Mouse (Mus musculus) cerebellum, adult 2 months (tissue): ENCODE measurements around the gene Hspb2. TPM values are rescaled to one million over a fixed set of nuclear protein-coding genes. Genes with fewer than 3 reads are reported as not detected.

Source experiments
- DNase-seq, 2 experiments: peaks; one replicate each; pipeline ENCODE4 v3.0.0; 2021
- H3K27ac ChIP-seq: fragments of 200-500 bp; 2 replicates; pipeline ENCODE4 v1.5.1; 2012; ENCODE audit warnings: low read length, control low read depth, inconsistent platforms; ENCODE audit not compliant: insufficient read depth
- H3K27me3 ChIP-seq: fragments of 200-500 bp; 2 replicates; pipeline ENCODE4 v1.6.1; 2012; ENCODE audit warnings: inconsistent platforms, mild to moderate bottlenecking, low read length, moderate library complexity; ENCODE audit not compliant: control insufficient read depth, insufficient read depth
- H3K4me1 ChIP-seq: fragments of 200-500 bp; 2 replicates; pipeline ENCODE4 v1.6.1; 2011; ENCODE audit warnings: low read length; ENCODE audit not compliant: control insufficient read depth, insufficient read depth
- H3K4me3 ChIP-seq: fragments of 200-500 bp; replicated peaks from 2 replicates; pipeline ENCODE3; 2011; ENCODE audit warnings: mild to moderate bottlenecking, low read depth, low read length, control low read depth; ENCODE audit not compliant: insufficient read depth
- CTCF ChIP-seq: fragments of 200-500 bp; IDR thresholded peaks from 2 replicates; pipeline ENCODE4 v1.5.1; 2011; ENCODE audit warnings: low read depth, mild to moderate bottlenecking, control low read depth, low read length, moderate library complexity, borderline replicate concordance; ENCODE audit not compliant: insufficient read depth
- POLR2A ChIP-seq: fragments of 200-500 bp; IDR thresholded peaks from 2 replicates; pipeline ENCODE4 v1.6.1; 2011; ENCODE audit warnings: low read length, control low read depth, borderline replicate concordance; ENCODE audit not compliant: insufficient read depth
- WGBS: fragments of 180-500 bp; shearing (Covaris S2); methylation state at CpG from one replicate; pipeline ENCODE4 v1.1.7; 2018; 5-methylcytosine and 5-hydroxymethylcytosine counted together
- polyA plus RNA-seq: library from polyadenylated mRNA; depleted of rRNA; stranded (reverse); fragments of >200 nt; gene quantifications from 2 replicates; pipeline ENCODE4 v1.2.3, GENCODE M21; 2012; rRNA removed

The Hspb2 gene
- polyA plus RNA-seq, result 3.2 and 3.4 TPM in 2 replicates

DNA sequence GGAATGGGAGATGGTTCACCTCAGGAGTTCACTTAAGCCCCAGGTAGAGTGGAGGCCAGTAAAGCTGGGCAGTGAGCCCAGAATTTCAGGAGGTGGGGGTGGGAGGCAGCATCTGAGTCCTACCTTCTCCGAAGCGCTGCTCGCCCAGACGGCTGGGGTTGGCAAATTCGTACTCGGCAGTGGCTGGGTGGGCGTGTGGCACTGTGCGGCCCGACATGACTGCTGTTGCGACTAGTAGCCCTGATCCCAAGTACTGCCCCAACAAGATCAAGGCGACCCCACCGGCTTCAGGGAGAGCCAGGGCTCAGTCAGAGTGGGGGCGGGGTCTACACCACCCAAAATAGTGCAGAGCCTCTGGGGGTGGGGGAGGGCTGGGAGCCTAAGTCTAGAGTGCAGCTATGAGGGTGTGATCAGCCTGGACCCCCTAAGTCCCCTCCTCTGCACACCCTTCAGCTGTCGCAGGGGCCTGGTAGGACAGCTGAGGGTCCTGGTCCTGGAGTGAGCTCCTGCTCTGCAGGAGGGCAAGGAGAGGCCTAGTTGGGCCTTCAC lies at the start of gene Hspb2:
TSS of gene Hspb2 (minus strand) at position 301 of the 549 bp plus-strand sequence.
- TF ChIP-seq POLR2A (no peak), CTCF (no peak)
- Histone ChIP-seq H3K4me1 (peaks cover 16% of the 10 kb centered on the region), H3K27me3 (no peaks in the 10 kb centered on the region), H3K27ac (peak within 1 kb of the TSS; percentile 67; the same call in 1 of the 2 replicates), H3K4me3 (peak within 1 kb of the TSS; percentile 56)
- 18% methylated on average over 14 of the region's 14 CpGs for WGBS
- no peak for DNase-seq

GRCm38 (mm10) chr9:50800985-50801384 lies 48.8 kb upstream of the Hspb2 start:
- peak; percentile 25 to 28 for DNase-seq
- TF ChIP-seq POLR2A (no peak), CTCF (peak; percentile 77)
- WGBS, result 67% methylated on average over 2 of the region's 2 CpGs
- Histone ChIP-seq H3K27me3 (no peaks in the 10 kb centered on the region), H3K4me3 (no peak overlapping the region), H3K27ac (no peak overlapping the region), H3K4me1 (no peaks in the 10 kb centered on the region)

DNA sequence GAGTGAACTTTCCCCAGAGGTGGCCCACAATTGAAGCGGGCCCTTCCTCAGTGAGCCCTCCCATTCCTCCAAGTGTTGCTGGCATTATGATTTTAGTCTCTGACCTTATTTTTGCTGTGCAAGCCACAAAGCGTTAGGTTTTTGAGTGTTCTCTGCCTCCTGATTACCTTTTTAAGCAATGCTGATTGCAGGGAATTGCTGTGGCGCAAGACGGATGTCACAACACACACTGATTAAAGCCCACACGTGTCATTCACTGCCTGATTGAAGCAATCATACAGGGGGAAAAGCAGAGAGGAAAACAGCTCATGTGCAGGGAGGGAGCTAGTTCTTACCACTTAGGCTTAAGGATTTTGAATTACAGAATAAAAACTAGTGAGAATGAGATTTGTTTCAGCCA lies 46.2 kb upstream of the Hspb2 start:
- 92% methylated on average over 5 of the region's 5 CpGs for WGBS
- Histone ChIP-seq H3K27me3 (no peaks in the 10 kb centered on the region), H3K27ac (no peak overlapping the region), H3K4me3 (no peak overlapping the region), H3K4me1 (no peaks in the 10 kb centered on the region)
- no peak for DNase-seq
- TF ChIP-seq CTCF (no peak), POLR2A (no peak)

GRCm38 (mm10) chr9:50797641-50798040 lies 45.5 kb upstream of the Hspb2 start:
- H3K4me3 ChIP-seq, result no peak overlapping the region
- WGBS, result 89% methylated on average over 7 of the region's 7 CpGs
- TF ChIP-seq CTCF (no peak), POLR2A (no peak)
- DNase-seq, result no peak
- no peaks in the 10 kb centered on the region for H3K4me1 ChIP-seq
- H3K27me3 ChIP-seq, result no peaks in the 10 kb centered on the region
- H3K27ac ChIP-seq, result no peak overlapping the region

DNA sequence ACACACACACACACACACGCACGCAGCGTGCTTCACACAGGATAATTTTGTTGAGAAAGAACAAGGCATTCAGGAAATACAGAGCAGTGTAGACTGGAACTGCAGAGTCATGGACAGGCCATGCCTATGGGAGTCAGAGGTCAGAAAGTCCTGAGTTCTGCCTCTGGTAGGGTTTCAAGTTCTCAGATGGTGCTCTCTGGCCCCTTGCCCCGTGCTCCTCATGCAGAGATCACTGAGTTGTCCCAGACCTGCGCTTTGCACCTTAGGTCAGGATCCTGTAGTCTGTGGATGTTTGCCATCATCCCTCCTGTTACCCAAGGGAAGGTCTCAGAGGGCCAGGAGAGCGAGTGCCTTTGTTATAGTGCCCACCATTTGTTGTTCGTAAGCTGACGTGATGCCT lies 44.6 kb upstream of the Hspb2 start:
- Histone ChIP-seq H3K4me1 (no peaks in the 10 kb centered on the region), H3K4me3 (no peak overlapping the region), H3K27me3 (no peaks in the 10 kb centered on the region), H3K27ac (no peak overlapping the region)
- TF ChIP-seq CTCF (no peak), POLR2A (no peak)
- DNase-seq, result no peak
- 78% methylated on average over 8 of the region's 8 CpGs for WGBS

GRCm38 (mm10) chr9:50795266-50795665 lies 43.1 kb upstream of the Hspb2 start:
- WGBS, result 55% methylated on average over 3 of the region's 3 CpGs
- Histone ChIP-seq H3K4me1 (no peaks in the 10 kb centered on the region), H3K27ac (no peak overlapping the region), H3K4me3 (no peak overlapping the region), H3K27me3 (no peaks in the 10 kb centered on the region)
- TF ChIP-seq POLR2A, result no peak
- no peak for TF ChIP-seq CTCF
- DNase-seq, result no peak

GRCm38 (mm10) chr9:50782155-50782554 lies 30.0 kb upstream of the Hspb2 start:
- TF ChIP-seq CTCF (peak; percentile 29; the same call in 1 of the 2 replicates), POLR2A (no peak)
- Histone ChIP-seq H3K4me3 (no peak overlapping the region), H3K27me3 (no peaks in the 10 kb centered on the region), H3K27ac (no peak overlapping the region), H3K4me1 (no peaks in the 10 kb centered on the region)
- WGBS, result 78% methylated on average over 2 of the region's 2 CpGs
- peak in 1 of 2 experiments; percentile 26 for DNase-seq

GRCm38 (mm10) chr9:50776162-50776760 lies 24.1 kb upstream of the Hspb2 start:
- TF ChIP-seq POLR2A (no peak), CTCF (no peak)
- Histone ChIP-seq H3K27ac (no peak overlapping the region), H3K4me1 (peaks cover 8% of the 10 kb centered on the region; the same call in 1 of the 2 replicates), H3K4me3 (peak overlapping the region; percentile 61), H3K27me3 (no peaks in the 10 kb centered on the region)
- 71% methylated on average over 11 of the region's 11 CpGs for WGBS
- DNase-seq, result no peak
